Mouse (Mus musculus) liver, postnatal 0 days (tissue): ENCODE results near the gene 4930407I10Rik. TPM values are rescaled to one million over a fixed set of nuclear protein-coding genes. Genes with fewer than 3 reads are reported as not detected.

ENCODE experiments used
- ATAC-seq: fragments of 200-750 bp; cut with Nextera tagmentation; 2 replicates; pipeline ENCODE4 v1.8.0; 2017; ENCODE audit warnings: mild to moderate bottlenecking, moderate library complexity
- DNase-seq: peaks from one replicate; pipeline ENCODE4 v3.0.0-alpha.2; 2016
- H3K27ac ChIP-seq: fragments of 300-500 bp; sonication (generic); 2 replicates; pipeline ENCODE4 v1.5.1; 2014; ENCODE audit warnings: antibody characterized with exemption, moderate library complexity, mild to moderate bottlenecking, low read depth
- H3K27me3 ChIP-seq: fragments of 300-500 bp; sonication (generic); 2 replicates; pipeline ENCODE4 v1.6.1; 2014; ENCODE audit warnings: low read length, control low read depth, mixed read lengths; ENCODE audit not compliant: insufficient read depth
- H3K36me3 ChIP-seq: fragments of 300-500 bp; sonication (generic); replicated peaks from 2 replicates; pipeline ENCODE4 v1.6.1; 2014; ENCODE audit warnings: mild to moderate bottlenecking, control low read depth, low read length, moderate library complexity, mixed read lengths; ENCODE audit not compliant: insufficient read depth
- H3K4me1 ChIP-seq: fragments of 300-500 bp; sonication (generic); 2 replicates; pipeline ENCODE4 v1.6.1; 2014; ENCODE audit warnings: antibody characterized with exemption, mild to moderate bottlenecking, control low read depth; ENCODE audit not compliant: insufficient read depth
- H3K4me2 ChIP-seq: fragments of 300-500 bp; sonication (generic); 2 replicates; pipeline ENCODE4 v1.6.1; 2014; ENCODE audit warnings: low read depth, mild to moderate bottlenecking, low read length, moderate library complexity, mixed read lengths
- H3K4me3 ChIP-seq: fragments of 300-500 bp; sonication (generic); 2 replicates; pipeline ENCODE4 v1.5.1; 2014; ENCODE audit warnings: low read depth, low read length
- H3K9ac ChIP-seq: fragments of 300-500 bp; sonication (generic); replicated peaks from 2 replicates; pipeline ENCODE4 v1.6.1; 2014; ENCODE audit warnings: mild to moderate bottlenecking, moderate library complexity
- H3K9me3 ChIP-seq: fragments of 300-500 bp; sonication (generic); 2 replicates; pipeline ENCODE4 v1.6.1; 2016; ENCODE audit warnings: mild to moderate bottlenecking, control low read depth, low read length, mixed read lengths
- CTCF ChIP-seq: sonication (generic); IDR thresholded peaks from 2 replicates; pipeline ENCODE4 v1.5.1; 2016; ENCODE audit warnings: antibody characterized with exemption, low read depth
- EP300 ChIP-seq: IDR thresholded peaks from 2 replicates; pipeline ENCODE4 v1.6.1; 2016; ENCODE audit warnings: antibody characterized with exemption, low read depth, mild to moderate bottlenecking
- WGBS: fragments of 180-500 bp; shearing (Covaris S2); extraction: QIAGEN DNeasy Blood & Tissue Kit; methylation state at CpG from one replicate; pipeline ENCODE4 v1.1.7; 2014; ENCODE audit not compliant: insufficient replicate concordance; 5-methylcytosine and 5-hydroxymethylcytosine counted together
- polyA plus RNA-seq: library from polyadenylated mRNA; unstranded; fragments of >200 nt; fragmentation: Nextera tagmentation; extraction: Ambion mirVana; gene quantifications from 2 replicates; pipeline ENCODE4 v1.2.1, GENCODE M21; 2015

Gene 4930407I10Rik
- polyA plus RNA-seq, 1 experiment from 2014 or later, result not detected

GRCm38 (mm10) chr15:82047080-82047883 lies 11.7 kb upstream of the 4930407I10Rik start, which contains the start of gene Snu13:
Gene Snu13, minus strand, starts transcription at chr15:82047598.
- DNase-seq, result peak; percentile 94

GRCm38 (mm10) chr15:82052544-82052943 lies 6.4 kb upstream of the 4930407I10Rik start:
- no peak for TF ChIP-seq CTCF
- Histone ChIP-seq H3K4me3 (no peak overlapping the region), H3K36me3 (no peaks in the 10 kb centered on the region), H3K9ac (no peak overlapping the region), H3K27ac (no peak overlapping the region), H3K4me1 (peaks cover 6% of the 10 kb centered on the region), H3K27me3 (no peaks in the 10 kb centered on the region), H3K4me2 (no peak overlapping the region), H3K9me3 (no peaks in the 10 kb centered on the region)
- WGBS, result 42% methylated on average over 5 of the region's 5 CpGs
- DNase-seq (no peak), ATAC-seq (no peak)

More at GRCm38 (mm10) chr15:82047080-82047883, 11.7 kb upstream of the 4930407I10Rik start, which contains the start of gene Snu13:
- peak within 1 kb of the TSS; percentile 80 for H3K4me3 ChIP-seq
- H3K4me2 ChIP-seq, result peak within 1 kb of the TSS; percentile 98
- H3K4me1 ChIP-seq, result peaks cover 21% of the 10 kb centered on the region
- H3K36me3 ChIP-seq, result peaks cover 15% of the 10 kb centered on the region
- H3K27me3 ChIP-seq, result no peaks in the 10 kb centered on the region
- peak within 1 kb of the TSS; percentile 84 for H3K9ac ChIP-seq
- 4% methylated on average over 71 of the region's 74 CpGs for WGBS
- H3K9me3 ChIP-seq, result no peaks in the 10 kb centered on the region
- no peak for TF ChIP-seq CTCF
- peak; percentile 24; the same call in 1 of the 2 replicates for TF ChIP-seq EP300
- peak; percentile 83 for ATAC-seq
- peak within 1 kb of the TSS; percentile 93 for H3K27ac ChIP-seq

GRCm38 (mm10) chr15:82063909-82064308 lies 5.0 kb downstream of the 4930407I10Rik start:
- TF ChIP-seq EP300, result no peak
- no peak for TF ChIP-seq CTCF
- no peaks in the 10 kb centered on the region for H3K36me3 ChIP-seq
- H3K9me3 ChIP-seq, result no peaks in the 10 kb centered on the region
- ATAC-seq (no peak), DNase-seq (no peak)
- H3K4me1 ChIP-seq, result no peaks in the 10 kb centered on the region
- H3K27me3 ChIP-seq, result peaks cover 13% of the 10 kb centered on the region; the same call in 1 of the 2 replicates
- no peak overlapping the region for H3K4me3 ChIP-seq
- no peak overlapping the region for H3K27ac ChIP-seq
- WGBS, result 59% methylated on average over 14 of the region's 14 CpGs
- no peak overlapping the region for H3K9ac ChIP-seq
- H3K4me2 ChIP-seq, result no peak overlapping the region

GRCm38 (mm10) chr15:82065511-82065910 lies 6.6 kb downstream of the 4930407I10Rik start:
- Histone ChIP-seq H3K27ac (no peak overlapping the region), H3K36me3 (no peaks in the 10 kb centered on the region), H3K9me3 (no peaks in the 10 kb centered on the region), H3K9ac (no peak overlapping the region), H3K4me2 (no peak overlapping the region), H3K27me3 (peaks cover 28% of the 10 kb centered on the region), H3K4me1 (no peaks in the 10 kb centered on the region), H3K4me3 (no peak overlapping the region)
- DNase-seq, result peak; percentile 64
- TF ChIP-seq EP300, result no peak
- TF ChIP-seq CTCF, result peak; percentile 84
- WGBS, result 10% methylated on average over 7 of the region's 7 CpGs
- no peak for ATAC-seq

- WGBS, result 21% methylated on average over 40 of the region's 40 CpGs
- Histone ChIP-seq H3K4me3 (no peak within 1 kb of the TSS), H3K4me1 (no peaks in the 10 kb centered on the region), H3K9ac (no peak within 1 kb of the TSS), H3K36me3 (no peaks in the 10 kb centered on the region), H3K9me3 (no peaks in the 10 kb centered on the region), H3K4me2 (no peak within 1 kb of the TSS), H3K27me3 (peaks cover 34% of the 10 kb centered on the region), H3K27ac (no peak within 1 kb of the TSS)
- DNase-seq, result no peak
- no peak for ATAC-seq
- TF ChIP-seq CTCF (no peak), EP300 (no peak)
Measured at GRCm38 (mm10) chr15:82069898-82070297, 10.9 kb downstream of the 4930407I10Rik start, which contains the start of gene Mei1. Gene Mei1, plus strand, starts transcription at chr15:82069996.

GRCm38 (mm10) chr15:82071816-82072469 lies 13.0 kb downstream of the 4930407I10Rik start:
- ATAC-seq (no peak), DNase-seq (no peak)
- H3K9me3 ChIP-seq, result no peaks in the 10 kb centered on the region
- no peak overlapping the region for H3K27ac ChIP-seq
- H3K27me3 ChIP-seq, result peaks cover 30% of the 10 kb centered on the region
- H3K4me3 ChIP-seq, result no peak overlapping the region
- no peak overlapping the region for H3K4me2 ChIP-seq
- WGBS, result 86% methylated on average over 26 of the region's 26 CpGs
- H3K9ac ChIP-seq, result no peak overlapping the region
- H3K36me3 ChIP-seq, result no peaks in the 10 kb centered on the region
- H3K4me1 ChIP-seq, result no peaks in the 10 kb centered on the region
- TF ChIP-seq CTCF, result no peak
- TF ChIP-seq EP300, result no peak
